Mouse (Mus musculus) small intestine, adult 2 months (tissue): Measurements from ENCODE around the gene A4galt.

Experiments
- CTCF ChIP-seq: fragments of 200-500 bp; IDR thresholded peaks from 2 replicates; pipeline ENCODE4 v1.5.1; 2012; ENCODE audit warnings: low read depth, mild to moderate bottlenecking, control low read depth, inconsistent platforms, low read length, moderate library complexity, mixed read lengths; ENCODE audit not compliant: insufficient replicate concordance, insufficient read length; ENCODE audit errors: extremely low read depth
- POLR2A ChIP-seq: fragments of 200-500 bp; IDR thresholded peaks from 2 replicates; pipeline ENCODE4 v1.6.1; 2012; ENCODE audit warnings: low read depth, mild to moderate bottlenecking, control low read depth, inconsistent platforms, low read length, moderate library complexity

GRCm38 (mm10) chr15:83236824-83237223 is 14.8 kb downstream of the A4galt start:
- TF ChIP-seq CTCF: no peak
- no peak for TF ChIP-seq POLR2A
